Mouse (Mus musculus) lung, embryonic 14.5 days (tissue): ENCODE results near the gene Bri3. TPM values are rescaled to one million over a fixed set of nuclear protein-coding genes. Genes with fewer than 3 reads are reported as not detected.

Experiments
- ATAC-seq: fragments of 200-750 bp; cut with Nextera tagmentation; 2 replicates; pipeline ENCODE4 v1.8.0; 2017; ENCODE audit warnings: mild to moderate bottlenecking, moderate TSS enrichment, moderate library complexity; ENCODE audit not compliant: insufficient read depth
- DNase-seq: peaks from one replicate; pipeline ENCODE4 v3.0.0-alpha.2; 2015
- H3K27ac ChIP-seq: fragments of 300-500 bp; sonication (generic); 2 replicates; pipeline ENCODE4 v1.5.1; 2014; ENCODE audit warnings: low read depth, mild to moderate bottlenecking, moderate library complexity
- H3K27me3 ChIP-seq: fragments of 300-500 bp; sonication (generic); 2 replicates; pipeline ENCODE4 v1.6.1; 2014; ENCODE audit warnings: low read length, control low read depth; ENCODE audit not compliant: insufficient read depth
- H3K36me3 ChIP-seq: fragments of 300-500 bp; sonication (generic); 2 replicates; pipeline ENCODE4 v1.6.1; 2014; ENCODE audit warnings: control low read depth; ENCODE audit not compliant: insufficient read depth
- H3K4me1 ChIP-seq: fragments of 300-500 bp; sonication (generic); 2 replicates; pipeline ENCODE4 v1.6.1; 2014; ENCODE audit warnings: antibody characterized with exemption, control low read depth; ENCODE audit not compliant: insufficient read depth
- H3K4me2 ChIP-seq: fragments of 300-500 bp; sonication (generic); 2 replicates; pipeline ENCODE4 v1.6.1; 2014; ENCODE audit warnings: mild to moderate bottlenecking
- H3K4me3 ChIP-seq: fragments of 300-500 bp; sonication (generic); 2 replicates; pipeline ENCODE4 v1.5.1; 2014; ENCODE audit warnings: low read depth, low read length
- H3K9ac ChIP-seq: fragments of 300-500 bp; sonication (generic); 2 replicates; pipeline ENCODE4 v1.6.1; 2014
- H3K9me3 ChIP-seq: fragments of 300-500 bp; sonication (generic); 2 replicates; pipeline ENCODE4 v1.6.1; 2016; ENCODE audit warnings: low read depth, low read length, control low read depth
- CTCF ChIP-seq: IDR thresholded peaks from 2 replicates; pipeline ENCODE4 v1.5.1; 2016; ENCODE audit warnings: antibody characterized with exemption, low read depth
- WGBS: fragments of 180-500 bp; shearing (Covaris S2); extraction: QIAGEN DNeasy Blood & Tissue Kit; methylation state at CpG from one replicate; pipeline ENCODE4 v1.1.7; 2014; 5-methylcytosine and 5-hydroxymethylcytosine counted together
- polyA plus RNA-seq: library from polyadenylated mRNA; unstranded; fragments of >200 nt; fragmentation: Nextera tagmentation; extraction: Ambion mirVana; gene quantifications from 2 replicates; pipeline ENCODE4 v1.2.1, GENCODE M21; 2014

The Bri3 gene
- polyA plus RNA-seq, 1 experiment from 2014 or later: 145 TPM

GRCm38 (mm10) chr5:144279926-144280325, 35.7 kb downstream of the Bri3 start:
- ATAC-seq (no peak), DNase-seq (no peak)
- no peaks in the 10 kb centered on the region for H3K4me1 ChIP-seq
- no peak for TF ChIP-seq CTCF
- H3K4me3 ChIP-seq: no peak overlapping the region
- no peak overlapping the region for H3K4me2 ChIP-seq
- no peak overlapping the region for H3K9ac ChIP-seq
- 91% methylated on average over 13 of the region's 13 CpGs for WGBS
- H3K27ac ChIP-seq: no peak overlapping the region
- no peaks in the 10 kb centered on the region for H3K9me3 ChIP-seq
- no peaks in the 10 kb centered on the region for H3K27me3 ChIP-seq
- H3K36me3 ChIP-seq: peaks cover 18% of the 10 kb centered on the region; the same call in 1 of the 2 replicates

GRCm38 (mm10) chr5:144282470-144283260, 38.4 kb downstream of the Bri3 start:
- H3K4me1 ChIP-seq: no peaks in the 10 kb centered on the region
- H3K4me2 ChIP-seq: no peak overlapping the region
- no peak for ATAC-seq
- no peaks in the 10 kb centered on the region for H3K27me3 ChIP-seq
- DNase-seq: no peak
- H3K9me3 ChIP-seq: no peaks in the 10 kb centered on the region
- no peak overlapping the region for H3K27ac ChIP-seq
- peaks cover 8% of the 10 kb centered on the region; the same call in 1 of the 2 replicates for H3K36me3 ChIP-seq
- whole genome bisulfite sequencing: 77% methylated on average over 11 of the region's 11 CpGs
- H3K9ac ChIP-seq: no peak overlapping the region
- no peak for TF ChIP-seq CTCF
- no peak overlapping the region for H3K4me3 ChIP-seq

- Histone ChIP-seq H3K4me1 (no peaks in the 10 kb centered on the region), H3K27ac (no peak overlapping the region), H3K4me2 (no peak overlapping the region), H3K36me3 (peaks cover 8% of the 10 kb centered on the region; the same call in 1 of the 2 replicates), H3K9me3 (no peaks in the 10 kb centered on the region), H3K9ac (no peak overlapping the region), H3K4me3 (no peak overlapping the region), H3K27me3 (no peaks in the 10 kb centered on the region)
- ATAC-seq (no peak), DNase-seq (no peak)
- TF ChIP-seq CTCF: no peak
- WGBS: 53% methylated on average over 8 of the region's 8 CpGs
Observed at GRCm38 (mm10) chr5:144283551-144284031, 39.4 kb downstream of the Bri3 start.

- WGBS: 66% methylated on average over 5 of the region's 5 CpGs
- H3K36me3 ChIP-seq: peaks cover 6% of the 10 kb centered on the region; the same call in 1 of the 2 replicates
- DNase-seq: no peak
- H3K27ac ChIP-seq: no peak overlapping the region
- no peak for TF ChIP-seq CTCF
- no peaks in the 10 kb centered on the region for H3K9me3 ChIP-seq
- no peak overlapping the region for H3K4me3 ChIP-seq
- H3K4me2 ChIP-seq: no peak overlapping the region
- no peak for ATAC-seq
- no peaks in the 10 kb centered on the region for H3K27me3 ChIP-seq
- H3K9ac ChIP-seq: no peak overlapping the region
- H3K4me1 ChIP-seq: no peaks in the 10 kb centered on the region
Observed at GRCm38 (mm10) chr5:144284599-144284998, 40.4 kb downstream of the Bri3 start.

- 70% methylated on average over 9 of the region's 9 CpGs for WGBS
Observed at GRCm38 (mm10) chr5:144286591-144287266, 42.5 kb downstream of the Bri3 start.

GRCm38 (mm10) chr5:144287267-144287820, 43.1 kb downstream of the Bri3 start:
- ATAC-seq: no peak
- WGBS: 81% methylated on average over 3 of the region's 3 CpGs
- Histone ChIP-seq H3K4me2 (no peak overlapping the region), H3K9ac (no peak overlapping the region), H3K27me3 (no peaks in the 10 kb centered on the region), H3K9me3 (no peaks in the 10 kb centered on the region), H3K27ac (no peak overlapping the region), H3K4me1 (no peaks in the 10 kb centered on the region), H3K4me3 (no peak overlapping the region), H3K36me3 (no peaks in the 10 kb centered on the region)
- DNase-seq: no peak
- no peak for TF ChIP-seq CTCF

More at GRCm38 (mm10) chr5:144286591-144287266, 42.5 kb downstream of the Bri3 start:
- Histone ChIP-seq H3K4me1 (no peaks in the 10 kb centered on the region), H3K9ac (no peak overlapping the region), H3K27ac (no peak overlapping the region), H3K36me3 (no peaks in the 10 kb centered on the region), H3K4me3 (no peak overlapping the region), H3K9me3 (no peaks in the 10 kb centered on the region), H3K4me2 (no peak overlapping the region), H3K27me3 (no peaks in the 10 kb centered on the region)
- ATAC-seq: no peak
- DNase-seq: no peak
- TF ChIP-seq CTCF: no peak

GRCm38 (mm10) chr5:144288391-144288790, 44.2 kb downstream of the Bri3 start:
- Histone ChIP-seq H3K36me3 (no peaks in the 10 kb centered on the region), H3K4me2 (no peak overlapping the region), H3K4me1 (no peaks in the 10 kb centered on the region), H3K9me3 (no peaks in the 10 kb centered on the region), H3K4me3 (no peak overlapping the region), H3K27ac (no peak overlapping the region), H3K27me3 (no peaks in the 10 kb centered on the region), H3K9ac (no peak overlapping the region)
- WGBS: 80% methylated on average over 9 of the region's 9 CpGs
- DNase-seq (no peak), ATAC-seq (no peak)
- TF ChIP-seq CTCF: no peak
